Mouse (Mus musculus) testis, adult 2 months (tissue): ENCODE results near the gene Eva1c.

Experiments used
- CTCF ChIP-seq: fragments of 200-500 bp; IDR thresholded peaks from 2 replicates; pipeline ENCODE4 v1.5.1; 2012; ENCODE audit warnings: low read depth, mild to moderate bottlenecking, inconsistent platforms, low read length, moderate library complexity; ENCODE audit not compliant: control insufficient read depth, insufficient read depth, insufficient replicate concordance
- POLR2A ChIP-seq: fragments of 200-500 bp; IDR thresholded peaks from 2 replicates; pipeline ENCODE4 v1.6.1; 2012; ENCODE audit warnings: low read depth, mild to moderate bottlenecking, inconsistent platforms, low read length, moderate library complexity; ENCODE audit not compliant: control insufficient read depth

DNA sequence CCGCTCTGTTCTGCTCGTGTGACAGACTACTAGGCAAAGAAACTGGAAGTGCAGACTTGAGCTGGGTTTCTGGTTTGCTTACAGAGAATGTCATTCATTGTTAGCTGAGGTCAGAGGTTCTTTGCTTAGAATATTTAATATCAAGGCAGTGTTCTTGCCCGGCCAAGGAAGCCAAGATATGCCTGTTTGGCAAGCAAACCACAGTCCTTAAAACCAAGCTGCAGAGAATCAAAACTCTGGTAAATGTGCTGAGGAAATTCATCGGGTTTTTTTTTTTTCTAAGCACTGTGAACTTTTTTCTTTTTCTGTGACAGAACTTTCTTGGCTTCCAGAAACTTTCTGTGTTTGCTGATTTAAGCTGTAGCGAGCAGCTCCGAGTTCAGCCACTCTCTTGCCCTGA, 6.0 kb downstream of the Eva1c start:
- no peak for TF ChIP-seq CTCF
- no peak for TF ChIP-seq POLR2A
